Mouse (Mus musculus) monocyte, adult 2 months (primary cell): ENCODE results near the gene Olfr610.
"Not testable (repeated sequence)": the region's sequence is repeated elsewhere in the genome, so short reads cannot be mapped to it uniquely, and the experiment has no call there.

Experiments
- DNase-seq, 2 experiments: peaks; one replicate each; pipeline ENCODE4 v3.0.0; 2022; ENCODE audit warnings: low spot score in 2 of 2, low read depth in 1 of 2

Gene Olfr610

DNA sequence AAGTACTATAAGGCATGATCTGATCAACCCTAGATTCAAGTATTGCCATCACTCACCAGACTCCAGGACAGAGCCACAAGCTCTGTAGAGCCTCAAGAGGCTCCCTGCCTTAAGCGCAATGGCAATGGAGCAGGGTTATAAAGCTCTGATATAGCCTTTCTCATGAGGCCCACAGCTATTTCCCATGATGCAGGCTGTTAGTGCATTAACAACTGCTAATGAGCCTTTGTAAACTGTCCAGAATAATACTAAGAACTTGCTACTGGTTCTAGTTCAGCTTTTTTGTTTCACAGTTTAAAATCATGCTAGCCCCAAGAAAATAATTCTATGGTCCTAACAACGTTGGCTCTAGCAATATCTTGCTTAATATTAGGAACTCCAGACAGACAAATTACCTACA is at the start of gene Olfr610:
Olfr610 (minus strand) TSS at position 101 of the 400 bp plus-strand sequence.
- no peak for DNase-seq

GRCm38 (mm10) chr7:103555779-103556178 is 43.9 kb upstream of the Olfr610 start, which contains the start of gene Olfr615:
Gene Olfr615, plus strand, starts transcription at chr7:103556079.
- no peak for DNase-seq

DNA sequence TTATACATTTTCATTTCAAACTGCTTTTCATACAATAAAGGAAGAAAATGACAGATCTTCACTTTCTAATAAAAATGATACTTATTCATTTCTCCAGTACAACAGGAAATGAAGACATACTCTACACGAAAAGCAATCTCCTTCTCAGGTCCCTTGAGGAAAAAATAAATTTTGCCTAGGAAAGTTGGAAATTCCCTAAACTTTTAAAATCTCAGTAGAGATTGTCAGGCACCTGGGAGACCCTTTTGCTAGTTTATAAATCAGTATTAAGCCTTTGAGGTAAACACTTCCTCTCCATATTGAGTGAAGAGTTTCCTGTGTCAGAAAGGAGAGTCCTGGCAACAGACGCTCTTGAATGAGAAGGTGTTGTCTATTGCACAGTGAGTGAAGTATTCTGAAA is 35.9 kb upstream of the Olfr610 start, which contains the start of gene Olfr613:
Olfr613 (plus strand) TSS at position 301 of the 400 bp plus-strand sequence.
- DNase-seq = no peak

DNA sequence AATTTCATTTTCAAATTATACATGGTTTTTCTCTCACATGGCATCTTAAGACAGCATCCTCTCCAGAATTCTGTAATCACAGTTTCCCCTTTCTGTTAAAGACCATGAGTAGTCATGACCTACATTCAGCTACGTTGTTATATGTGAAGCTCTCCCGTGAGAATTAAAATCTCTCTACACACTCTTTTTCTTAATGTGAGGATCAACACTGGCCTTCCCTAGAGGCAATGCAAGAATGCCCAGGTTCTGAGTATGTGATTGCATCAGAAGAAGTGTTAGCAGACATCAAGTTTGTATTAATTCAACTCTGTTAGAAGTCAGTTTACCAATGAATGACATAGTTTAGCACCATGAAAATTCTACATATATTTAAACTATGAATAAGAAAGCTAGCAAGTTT is 30.7 kb upstream of the Olfr610 start, which contains the start of gene Olfr612:
Olfr612 (minus strand) TSS at position 101 of the 400 bp plus-strand sequence.
- not testable (repeated sequence) for DNase-seq

- not testable (repeated sequence) for DNase-seq
These were observed 8.8 kb upstream of the Olfr610 start, which contains the start of gene Olfr611 for GRCm38 (mm10) chr7:103520746-103521145. Gene Olfr611, minus strand, starts transcription at chr7:103520846.

DNA sequence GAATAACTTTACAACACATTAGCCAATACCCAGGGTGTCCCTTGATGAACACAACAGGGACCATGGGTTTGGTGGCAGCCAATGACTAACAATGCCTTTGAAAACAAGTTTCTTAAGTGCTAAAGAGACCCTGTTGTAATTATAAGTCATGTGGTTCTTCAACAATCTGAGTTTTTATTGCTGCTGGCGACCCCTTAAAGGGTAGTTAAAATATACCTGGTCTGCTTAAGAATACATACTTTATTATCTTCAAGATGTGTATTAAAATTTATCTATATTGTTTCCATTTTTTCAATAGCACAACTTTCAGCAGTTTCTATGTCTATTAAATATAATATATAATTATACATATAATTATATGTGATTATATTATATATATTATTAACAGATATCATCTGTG is 14.0 kb downstream of the Olfr610 start, which contains the start of gene Olfr609:
Olfr609 (minus strand) TSS at position 101 of the 400 bp plus-strand sequence.
- DNase-seq = no peak

- DNase-seq = not testable (repeated sequence)
These were observed 34.8 kb downstream of the Olfr610 start for GRCm38 (mm10) chr7:103477106-103477505.

DNA sequence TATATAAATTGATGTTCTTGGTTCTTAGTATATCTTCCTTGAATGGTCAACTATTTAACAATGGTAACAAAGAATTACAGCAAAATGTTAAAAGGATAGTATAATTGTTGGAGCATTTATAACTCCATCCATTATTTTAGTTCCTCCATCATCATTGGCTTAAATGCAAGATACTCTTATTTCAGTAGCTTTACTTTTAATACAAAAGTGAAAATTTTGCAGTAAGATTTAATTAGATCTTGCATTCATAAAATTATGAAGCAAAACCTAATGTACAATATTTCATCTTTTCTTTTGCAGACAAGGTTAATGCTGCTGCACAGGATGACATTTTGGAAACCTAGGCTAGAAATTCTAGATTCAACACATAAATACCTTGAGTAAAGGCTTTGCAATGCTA is 42.3 kb downstream of the Olfr610 start, which contains the start of gene Olfr608:
Olfr608 (plus strand) TSS at position 301 of the 400 bp plus-strand sequence.
- no peak for DNase-seq

GRCm38 (mm10) chr7:103460590-103460989 is 51.3 kb downstream of the Olfr610 start:
- no peak for DNase-seq
